Mouse (Mus musculus) frontal cortex, postnatal 25 days (tissue): ENCODE data around the gene Vars.

Source experiments
- DNase-seq, 2 experiments: peaks; one replicate each; pipeline ENCODE4 v3.0.0; 2022; ENCODE audit warnings: low spot score in 2 of 2

Vars gene

DNA sequence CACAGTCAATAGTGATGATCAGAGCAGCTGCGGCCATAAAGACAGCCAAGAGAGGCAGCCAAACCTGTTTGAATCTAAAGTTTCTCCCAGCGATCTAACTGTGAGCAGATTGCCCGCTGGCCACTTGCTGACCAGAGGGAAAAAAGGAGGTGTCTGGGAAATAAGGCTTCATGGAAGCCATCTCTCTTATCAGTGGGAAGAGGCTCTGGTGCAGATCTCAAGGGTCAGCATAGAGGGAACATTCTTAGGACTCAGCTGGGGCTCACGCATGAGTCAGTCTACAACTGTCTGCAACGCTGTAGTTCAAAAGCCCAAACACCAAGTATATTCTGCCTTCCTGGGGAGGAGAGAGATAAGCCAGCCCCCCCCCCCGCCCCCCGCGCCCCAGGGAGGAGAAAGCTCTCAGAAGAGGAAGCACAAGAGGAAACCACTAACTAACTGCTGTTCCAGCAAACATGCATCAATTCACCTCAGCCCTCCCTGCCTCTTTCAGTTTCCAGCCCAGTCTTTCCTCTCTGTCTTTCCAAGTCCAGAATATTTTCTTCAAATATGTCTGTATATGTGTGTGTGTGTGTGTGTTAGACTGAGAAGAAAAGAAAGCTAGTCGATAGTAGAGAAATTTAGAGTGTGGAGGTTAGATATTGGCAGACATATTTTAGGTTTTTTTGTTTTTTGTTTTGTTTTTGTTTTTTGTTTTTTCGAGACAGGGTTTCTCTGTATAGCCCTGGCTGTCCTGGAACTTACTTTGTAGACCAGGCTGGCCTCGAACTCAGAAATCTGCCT lies 47.6 kb downstream of the Vars start:
- no peak for DNase-seq

- no peak for DNase-seq
Observed at GRCm38 (mm10) chr17:35048932-35049440, 48.2 kb downstream of the Vars start.

DNA sequence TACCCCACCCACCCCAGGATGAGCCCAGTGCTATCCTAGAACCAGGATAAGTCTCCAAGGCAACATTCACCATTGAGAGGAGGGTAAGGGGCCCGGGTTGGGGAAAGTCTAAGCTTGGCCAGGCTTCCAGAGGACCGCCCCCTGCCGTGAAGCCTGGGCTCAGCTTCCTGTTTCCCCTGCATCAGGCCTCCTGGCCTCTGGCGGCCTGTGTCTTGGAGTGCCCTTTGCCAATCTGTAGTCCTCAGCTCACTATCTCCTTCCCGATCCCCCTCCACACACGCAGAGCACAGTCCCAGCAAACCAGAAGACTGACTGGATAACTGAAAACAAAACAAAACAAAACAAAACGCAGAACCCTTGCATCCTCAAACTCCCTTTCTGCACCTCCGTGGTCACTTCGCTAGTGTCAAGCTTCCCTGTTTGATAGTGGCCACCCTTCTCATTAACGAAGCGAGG lies 48.8 kb downstream of the Vars start, which contains the start of gene Clic1:
TSS of gene Clic1 (plus strand) at position 406 of the 456 bp plus-strand sequence.
- DNase-seq = no peak

DNA sequence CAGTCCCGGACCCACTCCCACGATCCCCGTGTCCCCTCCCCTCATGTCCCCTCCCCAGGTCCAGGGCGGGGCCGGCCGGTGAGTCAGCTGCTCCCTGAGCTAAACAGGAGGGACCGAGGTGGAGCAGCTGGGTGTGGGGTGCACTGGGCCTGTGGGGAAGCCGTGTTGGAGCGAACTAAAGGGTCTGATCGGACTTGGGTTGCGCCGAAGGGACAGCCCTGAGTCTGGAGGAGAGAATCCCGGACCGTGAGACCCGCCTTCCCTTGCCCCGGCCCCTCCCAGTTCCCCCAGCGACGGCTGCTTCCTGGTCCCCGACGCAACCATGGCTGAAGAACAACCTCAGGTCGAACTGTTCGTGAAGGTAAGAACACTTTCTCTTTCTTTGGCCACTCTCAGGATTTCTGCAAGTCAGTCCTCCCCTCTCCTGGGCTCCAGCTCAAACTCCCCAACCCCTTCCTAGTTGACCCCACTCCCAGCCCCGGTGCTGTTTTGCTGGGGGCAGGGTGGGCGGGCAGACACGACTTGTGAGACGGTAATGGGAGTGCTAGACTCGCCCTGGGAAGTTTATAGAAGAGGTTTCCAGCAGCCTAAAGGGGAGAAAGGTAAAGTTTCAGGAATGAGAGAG lies 49.5 kb downstream of the Vars start:
- DNase-seq = no peak

GRCm38 (mm10) chr17:35051156-35052086 lies 50.6 kb downstream of the Vars start:
- DNase-seq = no peak

DNA sequence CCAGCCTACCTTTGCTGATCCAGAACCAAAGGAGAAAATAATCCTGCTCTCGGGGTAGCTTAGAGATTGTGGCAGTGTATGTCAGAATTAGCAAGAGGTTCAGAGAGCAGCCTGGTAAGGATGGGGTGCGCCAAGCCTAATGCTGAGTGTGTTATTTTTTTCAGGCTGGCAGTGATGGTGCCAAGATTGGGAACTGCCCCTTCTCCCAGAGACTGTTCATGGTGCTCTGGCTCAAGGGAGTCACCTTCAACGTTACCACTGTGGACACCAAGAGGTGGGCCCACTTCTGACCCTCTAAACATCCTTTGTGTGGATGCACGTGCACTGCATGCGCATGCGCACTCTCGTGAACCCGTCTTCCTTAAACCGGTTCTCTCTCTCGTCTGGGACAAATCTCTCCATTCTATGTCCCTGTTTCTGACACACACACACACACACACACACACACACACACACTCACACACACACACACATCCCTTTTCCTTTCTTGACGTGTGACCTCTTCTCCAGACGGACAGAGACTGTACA lies 51.5 kb downstream of the Vars start:
- no peak for DNase-seq

GRCm38 (mm10) chr17:35055691-35056495 lies 55.1 kb downstream of the Vars start:
- no peak for DNase-seq

DNA sequence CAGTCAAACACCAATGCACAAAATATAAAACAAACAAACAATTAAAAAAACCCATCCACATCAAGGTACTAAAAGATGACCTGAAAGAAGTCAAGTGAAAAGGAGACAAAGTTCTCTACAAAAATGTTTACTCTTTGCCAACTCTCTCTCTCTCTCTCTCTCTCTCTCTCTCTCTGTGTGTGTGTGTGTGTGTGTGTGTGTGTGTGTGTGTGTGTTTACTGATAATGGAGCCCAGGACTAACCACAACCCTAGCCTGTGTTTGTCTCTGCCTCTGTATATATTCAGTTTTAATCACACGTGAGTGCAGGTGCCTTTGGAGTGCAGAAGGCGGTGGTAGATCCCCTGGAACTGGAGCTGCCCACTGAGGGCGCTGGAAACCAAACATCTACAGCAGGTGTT lies 56.3 kb downstream of the Vars start:
- no peak for DNase-seq

- DNase-seq = no peak
Observed at GRCm38 (mm10) chr17:35058316-35058715, 57.5 kb downstream of the Vars start.

DNA sequence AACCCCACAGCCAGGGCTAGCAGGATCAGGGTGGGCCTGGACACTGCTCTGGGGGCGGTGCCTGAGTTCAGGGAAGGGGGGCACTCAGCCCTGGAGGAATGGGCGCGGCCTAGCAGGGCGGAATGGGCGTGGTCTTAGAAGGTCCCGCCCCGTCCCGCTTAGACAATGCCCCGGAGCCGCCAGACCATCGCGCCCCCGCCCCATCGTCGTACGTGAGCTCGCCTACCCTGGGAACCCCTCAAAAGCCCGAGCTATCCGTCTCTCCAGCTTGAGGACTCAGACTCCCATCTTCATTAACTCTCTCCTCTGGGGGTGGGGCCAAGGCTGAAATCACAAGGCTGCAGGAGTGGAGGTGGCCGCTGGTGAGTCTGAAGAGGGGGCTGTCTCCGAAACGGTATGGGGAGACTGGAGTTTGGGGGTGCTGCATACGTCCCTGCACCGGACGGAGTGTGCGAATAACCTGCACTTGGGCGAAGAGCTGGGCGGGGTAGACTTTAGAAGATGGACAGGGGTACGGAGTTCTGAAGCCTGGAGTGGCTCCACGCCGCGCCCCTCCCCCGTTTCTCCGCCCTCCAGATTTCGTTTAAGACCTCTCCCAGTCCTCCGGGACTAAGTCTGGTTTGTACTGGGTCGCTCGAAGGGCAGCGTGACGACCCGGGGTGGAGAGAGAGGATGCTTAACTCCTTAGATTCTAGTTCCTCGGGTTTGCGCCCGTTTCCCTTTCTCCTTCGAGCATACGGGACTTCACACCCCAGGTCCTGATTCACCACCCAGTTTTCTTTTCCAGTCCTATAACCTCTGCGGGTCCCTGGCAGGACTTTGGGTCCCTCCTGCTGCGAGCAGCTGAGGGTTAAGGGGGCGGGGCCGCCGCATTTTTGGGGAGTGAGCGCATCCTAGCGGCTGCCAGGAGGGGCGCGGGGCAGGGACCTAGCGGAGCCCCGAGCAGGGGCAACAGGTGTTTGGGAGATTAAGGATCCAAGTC lies 58.4 kb downstream of the Vars start, which contains the start of gene Ddah2:
TSS of gene Ddah2 (plus strand) at position 125 of the 982 bp plus-strand sequence.
- DNase-seq = peak; percentile 51 to 60

- DNase-seq = no peak
Observed at GRCm38 (mm10) chr17:35060071-35060470, 59.3 kb downstream of the Vars start.

- DNase-seq = no peak
Observed at GRCm38 (mm10) chr17:35060737-35061297, 60.0 kb downstream of the Vars start.

GRCm38 (mm10) chr17:35061299-35061698 lies 60.5 kb downstream of the Vars start:
- no peak for DNase-seq

GRCm38 (mm10) chr17:35063466-35063865 lies 62.7 kb downstream of the Vars start:
- no peak for DNase-seq

DNA sequence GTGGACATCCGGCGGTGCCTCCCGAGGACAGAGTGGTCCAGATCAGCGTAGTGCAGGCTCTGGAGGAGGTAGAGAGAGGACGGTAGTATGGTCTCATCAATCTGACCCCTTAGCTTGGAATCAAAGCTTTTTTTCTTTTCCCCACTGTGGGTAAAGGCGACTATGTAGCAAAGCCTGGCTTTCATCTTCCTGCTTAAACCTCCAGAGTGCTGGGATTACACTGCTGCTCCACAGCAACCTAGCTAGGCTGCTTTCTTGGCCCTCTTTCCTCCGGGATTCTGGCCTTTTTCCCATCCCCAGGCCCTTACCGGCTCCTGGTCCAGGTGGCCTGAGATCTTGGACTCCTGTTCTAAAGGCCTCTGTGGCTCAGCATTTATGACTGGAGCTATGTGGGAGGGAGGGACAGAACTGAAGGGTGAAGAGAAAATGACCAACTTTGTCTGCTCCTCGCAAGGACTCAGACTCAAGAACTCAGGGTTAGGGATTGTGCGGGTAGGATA lies 63.6 kb downstream of the Vars start:
- DNase-seq = no peak

GRCm38 (mm10) chr17:35064951-35065947 lies 64.5 kb downstream of the Vars start, which contains the start of gene Ly6g6c:
TSS of gene Ly6g6c (plus strand) at chr17:35065388.
- DNase-seq = no peak
